Mouse (Mus musculus): ENCODE data around the gene Eras. TPM values are rescaled to one million over a fixed set of nuclear protein-coding genes. Genes with fewer than 3 reads are reported as not detected.
A peak's percentile ranks its signal among the peaks of the same experiment; 100 is the strongest.
"Not testable (repeated sequence)": the region's sequence is repeated elsewhere in the genome, so short reads cannot be mapped to it uniquely, and the experiment has no call there.

Eras gene
- polyA plus RNA-seq, 1 experiment = not detected

- Histone ChIP-seq H3K4me1 (ENCODE audit: control insufficient read depth, insufficient read depth, insufficient read length, low read length) (no peaks in the 10 kb centered on the region), H3K27ac (replicated peaks; ENCODE audit: low read depth, low read length) (no peak overlapping the region), H3K4me3 (ENCODE audit: insufficient read depth, low read depth, low read length) (no peak overlapping the region)
Measured at GRCm38 (mm10) chrX:7936874-7937273, 8.5 kb upstream of the Eras start.

- Histone ChIP-seq H3K4me3 (ENCODE audit: insufficient read depth, low read depth, low read length) (peak overlapping the region; percentile 13; the same call in 1 of the 2 replicates), H3K27ac (replicated peaks; ENCODE audit: low read depth, low read length) (no peak overlapping the region), H3K4me1 (ENCODE audit: control insufficient read depth, insufficient read depth, insufficient read length, low read length) (no peaks in the 10 kb centered on the region)
Measured at GRCm38 (mm10) chrX:7927116-7927515, 1.3 kb downstream of the Eras start.

GRCm38 (mm10) chrX:7926266-7926665 lies 2.1 kb downstream of the Eras start:
- Histone ChIP-seq H3K27ac (replicated peaks; ENCODE audit: low read depth, low read length) (no peak overlapping the region), H3K4me1 (ENCODE audit: control insufficient read depth, insufficient read depth, insufficient read length, low read length) (no peaks in the 10 kb centered on the region), H3K4me3 (ENCODE audit: insufficient read depth, low read depth, low read length) (no peak overlapping the region)

DNA sequence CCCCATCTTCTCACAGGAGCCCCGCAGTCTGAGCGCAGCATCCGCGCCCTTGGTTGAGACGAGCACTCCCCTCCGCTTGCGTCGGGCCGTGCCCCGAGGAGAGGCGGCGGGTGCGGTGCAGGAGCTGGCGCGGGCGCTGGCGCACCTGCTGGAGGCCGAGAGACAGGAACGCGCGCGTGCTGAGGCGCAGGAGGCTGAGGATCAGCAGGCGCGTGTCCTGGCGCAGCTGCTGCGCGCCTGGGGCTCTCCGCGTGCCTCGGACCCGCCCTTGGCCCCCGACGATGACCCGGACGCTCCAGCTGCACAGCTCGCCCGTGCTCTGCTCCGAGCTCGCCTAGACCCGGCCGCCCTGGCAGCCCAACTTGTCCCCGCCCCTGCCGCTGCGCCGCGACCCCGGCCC lies 6.4 kb downstream of the Eras start:
- peak overlapping the region; percentile 20; the same call in 1 of the 2 replicates for H3K4me3 ChIP-seq (ENCODE audit: insufficient read depth, low read depth, low read length)

GRCm38 (mm10) chrX:7919601-7920383 lies 8.6 kb downstream of the Eras start, which contains the start of gene Pcsk1n:
Pcsk1n (plus strand) TSS chrX:7919822.
- Histone ChIP-seq H3K27ac (replicated peaks; ENCODE audit: low read depth, low read length) (no peak within 1 kb of the TSS), H3K4me3 (ENCODE audit: insufficient read depth, low read depth, low read length) (no peak within 1 kb of the TSS), H3K4me1 (ENCODE audit: control insufficient read depth, insufficient read depth, insufficient read length, low read length) (no peaks in the 10 kb centered on the region)

More for the DNA sequence above, 6.4 kb downstream of the Eras start:
- H3K4me1 ChIP-seq (ENCODE audit: control insufficient read depth, insufficient read depth, insufficient read length, low read length) = no peaks in the 10 kb centered on the region
- H3K27ac ChIP-seq (replicated peaks; ENCODE audit: low read depth, low read length) = no peak overlapping the region

DNA sequence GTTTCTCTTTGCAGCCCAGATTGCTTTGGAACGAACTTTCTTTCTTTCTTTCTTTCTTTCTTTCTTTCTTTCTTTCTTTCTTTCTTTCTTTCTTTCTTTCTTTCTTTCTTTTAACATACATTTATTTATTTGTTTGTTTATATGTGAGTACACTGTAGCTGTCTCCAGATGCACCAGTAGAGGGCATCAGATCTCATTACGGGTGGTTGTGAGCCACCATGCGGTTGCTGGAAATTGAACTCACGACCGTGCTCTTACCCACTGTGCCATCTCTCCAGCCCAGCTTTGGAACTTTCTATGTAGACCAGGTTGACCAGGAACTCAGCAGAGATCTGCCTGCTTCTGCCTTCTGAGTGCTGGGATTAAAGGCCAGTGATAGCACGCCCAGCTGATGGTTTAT lies 10.4 kb downstream of the Eras start:
- not testable (repeated sequence) for H3K4me3 ChIP-seq (ENCODE audit: insufficient read depth, low read depth, low read length); H3K4me1 ChIP-seq (ENCODE audit: control insufficient read depth, insufficient read depth, insufficient read length, low read length); H3K27ac ChIP-seq (replicated peaks; ENCODE audit: low read depth, low read length)

- not testable (repeated sequence) for H3K4me1 ChIP-seq (ENCODE audit: control insufficient read depth, insufficient read depth, insufficient read length, low read length); H3K27ac ChIP-seq (replicated peaks; ENCODE audit: low read depth, low read length); H3K4me3 ChIP-seq (ENCODE audit: insufficient read depth, low read depth, low read length)
Measured at GRCm38 (mm10) chrX:7915669-7916068, 12.7 kb downstream of the Eras start.

DNA sequence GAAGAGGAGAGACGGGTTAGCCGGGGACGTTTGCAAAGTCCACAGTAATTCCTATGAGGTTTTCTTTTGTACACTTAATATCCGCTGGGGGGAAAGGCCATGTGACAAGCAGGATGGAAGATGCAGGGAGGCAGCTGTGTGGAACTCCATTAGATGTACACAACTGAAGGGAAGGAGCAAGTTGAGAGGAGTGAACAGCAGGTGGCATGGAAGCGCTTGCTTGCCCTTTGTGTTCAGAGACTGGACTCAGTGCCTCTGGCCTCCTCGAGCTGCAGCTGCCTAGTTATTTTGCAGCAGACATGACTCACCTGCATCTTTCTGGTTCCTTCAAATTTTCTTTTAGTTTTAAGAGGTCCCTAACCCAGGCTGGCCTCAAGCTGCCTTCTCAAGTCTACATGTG lies 17.9 kb downstream of the Eras start:
- no peak overlapping the region for H3K4me3 ChIP-seq (ENCODE audit: insufficient read depth, low read depth, low read length)
- no peaks in the 10 kb centered on the region for H3K4me1 ChIP-seq (ENCODE audit: control insufficient read depth, insufficient read depth, insufficient read length, low read length)
- H3K27ac ChIP-seq (replicated peaks; ENCODE audit: low read depth, low read length) = no peak overlapping the region

DNA sequence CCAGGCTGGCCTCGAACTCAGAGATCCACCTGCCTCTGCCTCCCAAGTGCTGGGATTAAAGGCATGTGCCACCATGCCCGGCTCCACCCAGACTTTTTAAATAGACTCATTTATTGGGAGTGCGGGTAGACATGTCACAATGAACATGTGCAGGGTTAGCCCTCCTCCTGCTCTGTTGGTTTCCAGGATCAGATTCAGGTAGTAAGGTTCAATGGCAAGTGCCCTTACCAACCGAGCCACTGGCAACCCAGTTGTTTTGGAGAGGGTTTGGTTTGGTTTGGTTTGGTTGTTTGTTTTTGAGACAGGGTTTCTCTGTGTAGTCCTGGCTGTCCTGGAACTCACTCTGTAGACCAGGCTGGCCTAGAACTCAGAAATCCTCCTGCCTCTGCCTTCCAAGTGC lies 19.2 kb downstream of the Eras start, which contains the start of gene Gm10490:
TSS of gene Gm10490 (plus strand) at position 301 of the 400 bp plus-strand sequence.
- H3K27ac ChIP-seq (replicated peaks; ENCODE audit: low read depth, low read length); H3K4me1 ChIP-seq (ENCODE audit: control insufficient read depth, insufficient read depth, insufficient read length, low read length); H3K4me3 ChIP-seq (ENCODE audit: insufficient read depth, low read depth, low read length): not testable (repeated sequence)

DNA sequence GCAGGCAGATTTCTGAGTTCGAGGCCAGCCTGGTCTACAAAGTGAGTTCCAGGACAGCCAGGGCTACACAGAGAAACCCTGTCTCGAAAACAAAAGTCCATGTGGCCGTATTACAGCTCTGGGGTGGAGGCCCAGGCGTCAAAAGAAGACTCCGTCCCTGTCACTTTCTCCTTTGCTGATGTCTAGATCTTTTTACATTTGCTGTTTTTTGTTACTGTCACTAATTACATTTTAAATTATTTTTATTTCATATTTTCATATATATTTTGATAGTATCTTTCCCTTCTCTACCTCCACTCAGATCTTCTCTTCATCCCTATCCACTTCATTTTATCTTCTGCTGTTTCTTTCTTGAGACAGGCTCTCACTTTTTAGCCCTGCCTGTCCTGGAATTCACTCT lies 20.7 kb downstream of the Eras start, which contains the start of gene Gm10491:
TSS of gene Gm10491 (minus strand) at position 101 of the 400 bp plus-strand sequence.
- H3K4me3 ChIP-seq (ENCODE audit: insufficient read depth, low read depth, low read length) = no peak within 1 kb of the TSS
- H3K4me1 ChIP-seq (ENCODE audit: control insufficient read depth, insufficient read depth, insufficient read length, low read length) = no peaks in the 10 kb centered on the region
- no peak within 1 kb of the TSS for H3K27ac ChIP-seq (replicated peaks; ENCODE audit: low read depth, low read length)

DNA sequence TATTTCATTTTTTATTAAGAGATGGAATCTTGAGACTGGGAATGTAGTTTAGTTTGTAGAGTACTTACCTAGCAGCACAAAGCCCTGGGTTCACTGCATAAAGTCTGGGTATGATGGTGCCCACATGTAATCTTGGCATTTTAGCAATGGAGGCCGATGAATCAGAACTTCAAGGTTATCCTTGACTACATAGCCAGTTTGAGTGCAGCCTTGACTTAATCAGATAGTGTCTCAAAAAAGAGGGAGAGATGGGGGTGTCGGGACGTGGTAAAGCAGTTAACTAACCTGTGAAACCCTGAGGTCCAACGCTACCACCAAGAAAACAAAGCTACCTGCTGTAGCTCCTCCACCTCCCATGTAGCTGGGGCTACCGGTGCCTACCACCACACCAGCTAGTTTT lies 24.0 kb downstream of the Eras start:
- H3K4me1 ChIP-seq (ENCODE audit: control insufficient read depth, insufficient read depth, insufficient read length, low read length) = no peaks in the 10 kb centered on the region
- no peak overlapping the region for H3K27ac ChIP-seq (replicated peaks; ENCODE audit: low read depth, low read length)
- no peak overlapping the region for H3K4me3 ChIP-seq (ENCODE audit: insufficient read depth, low read depth, low read length)

DNA sequence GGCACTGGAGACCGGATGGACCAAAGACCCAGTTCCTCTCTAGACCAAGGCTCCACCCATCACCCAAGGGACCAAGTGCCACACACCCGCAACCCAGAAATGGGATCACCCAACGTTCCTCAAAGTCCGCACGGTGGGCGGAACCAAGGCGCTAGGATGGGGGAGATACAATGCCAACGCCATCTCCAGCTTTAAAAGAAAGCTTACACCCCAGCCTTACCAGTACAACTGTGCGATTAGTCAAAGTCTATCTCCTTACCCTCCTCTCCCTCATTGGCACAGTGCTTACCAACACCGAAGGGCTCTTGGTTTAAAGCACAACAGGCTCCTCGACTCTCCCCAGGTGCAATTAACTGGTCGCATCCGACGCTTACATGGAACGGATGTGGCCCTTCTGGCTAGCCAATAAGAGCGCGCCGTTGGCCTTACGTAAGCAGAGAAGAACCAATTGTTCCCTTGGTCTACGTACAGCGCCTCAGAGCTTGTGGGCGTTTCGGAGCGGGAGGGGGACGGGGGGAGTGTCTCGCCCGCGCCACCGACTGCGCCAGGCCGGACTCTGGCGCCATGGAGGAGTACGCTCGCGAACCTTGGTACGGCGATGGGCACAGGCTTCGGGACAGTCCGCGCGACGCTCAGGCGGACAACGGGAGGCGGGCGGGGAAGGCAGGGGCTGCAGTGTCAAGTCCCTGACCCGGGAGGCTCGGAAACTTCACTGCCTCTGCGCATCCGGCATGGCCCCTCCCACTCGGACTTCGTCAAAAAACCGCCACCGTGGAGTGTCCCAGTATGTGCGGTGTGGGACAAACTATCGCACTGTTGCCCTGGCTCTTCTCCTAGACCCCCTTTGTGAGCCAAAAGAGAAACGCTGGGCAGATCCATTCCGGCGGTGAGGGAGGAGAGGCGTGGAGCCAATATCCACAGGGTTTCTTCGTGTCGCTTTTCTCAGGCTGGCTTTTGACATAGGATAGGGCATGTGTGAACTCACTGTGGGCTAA lies 29.2 kb downstream of the Eras start, which contains the start of the genes Pqbp1 and Timm17b:
TSS of gene Pqbp1 (minus strand) at position 390 of the 995 bp plus-strand sequence.
TSS of gene Timm17b (plus strand) at position 478 of the 995 bp plus-strand sequence.
- Histone ChIP-seq H3K4me3 (ENCODE audit: insufficient read depth, low read depth, low read length) (peak within 1 kb of the TSS; percentile 96), H3K4me1 (ENCODE audit: control insufficient read depth, insufficient read depth, insufficient read length, low read length) (no peaks in the 10 kb centered on the region), H3K27ac (replicated peaks; ENCODE audit: low read depth, low read length) (peak within 1 kb of the TSS; percentile 98)

DNA sequence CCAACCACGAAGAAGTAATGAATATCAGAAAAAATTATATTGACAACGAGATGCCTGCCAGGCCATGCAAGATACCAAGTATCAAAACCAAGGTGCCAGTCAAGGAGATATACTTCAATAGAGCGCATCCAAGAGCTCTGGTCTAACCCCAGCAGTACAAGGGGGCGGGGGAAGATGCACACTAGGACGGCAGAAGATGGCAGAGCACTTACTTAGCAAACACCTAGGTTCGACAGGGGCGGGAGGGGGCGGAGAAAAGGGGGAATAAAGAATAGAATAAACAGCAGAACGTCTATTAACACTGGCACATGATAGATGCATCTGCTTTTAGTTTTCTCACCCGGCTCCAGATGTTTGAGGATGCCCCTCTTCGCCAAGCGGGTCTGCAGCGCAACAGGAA lies 30.2 kb downstream of the Eras start:
- Histone ChIP-seq H3K4me1 (ENCODE audit: control insufficient read depth, insufficient read depth, insufficient read length, low read length) (no peaks in the 10 kb centered on the region), H3K27ac (replicated peaks; ENCODE audit: low read depth, low read length) (peak overlapping the region; percentile 66)

DNA sequence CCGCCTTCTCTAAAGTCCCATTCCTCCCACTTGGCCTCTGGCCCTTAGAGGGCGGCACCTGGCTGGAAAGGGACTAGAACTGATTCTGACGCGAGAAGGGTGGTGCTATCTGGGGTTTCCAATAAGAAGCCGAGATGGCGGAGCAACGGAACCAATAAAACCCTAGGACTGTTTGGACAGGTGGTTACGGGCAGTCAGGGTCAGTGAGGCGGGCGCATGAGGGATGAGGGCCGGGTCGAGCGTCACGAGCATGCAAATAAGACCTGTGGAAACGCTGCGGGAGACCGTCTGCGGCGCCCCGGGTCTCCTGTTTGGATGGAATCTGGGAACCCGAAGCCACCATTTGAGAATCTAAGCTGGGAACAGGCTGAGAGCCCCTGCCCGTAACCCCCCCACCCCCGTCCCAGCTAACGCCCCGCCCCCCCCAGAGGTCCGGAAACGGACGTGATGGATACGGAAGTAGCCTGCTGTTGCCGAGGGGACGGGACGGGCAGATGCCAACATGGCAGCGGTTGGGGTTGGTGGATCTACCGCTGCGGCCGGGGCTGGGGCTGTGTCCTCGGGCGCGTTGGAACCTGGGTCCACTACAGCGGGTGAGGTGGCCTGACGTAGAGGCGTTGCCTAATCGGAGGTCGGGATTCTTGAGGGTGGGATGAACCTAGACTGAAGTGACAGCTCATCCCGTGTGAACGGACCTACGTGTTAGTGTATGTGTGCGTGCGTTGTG lies 44.4 kb downstream of the Eras start, which contains the start of gene Slc35a2:
TSS of gene Slc35a2 (plus strand) at position 188 of the 727 bp plus-strand sequence.
- Histone ChIP-seq H3K27ac (replicated peaks; ENCODE audit: low read depth, low read length) (peak within 1 kb of the TSS; percentile 79), H3K4me3 (ENCODE audit: insufficient read depth, low read depth, low read length) (peak within 1 kb of the TSS; percentile 86), H3K4me1 (ENCODE audit: control insufficient read depth, insufficient read depth, insufficient read length, low read length) (no peaks in the 10 kb centered on the region)

More for the DNA sequence above, 30.2 kb downstream of the Eras start:
- peak overlapping the region; percentile 67 for H3K4me3 ChIP-seq (ENCODE audit: insufficient read depth, low read depth, low read length)

All from brown adipose tissue, adult 24 weeks (tissue).